Mouse (Mus musculus) stomach, postnatal 0 days (tissue): Measurements from ENCODE around the gene Ttc5. TPM values are rescaled to one million over a fixed set of nuclear protein-coding genes. Genes with fewer than 3 reads are reported as not detected.

ENCODE experiments used
- ATAC-seq: fragments of 200-750 bp; cut with Nextera tagmentation; 2 replicates; pipeline ENCODE4 v1.8.0; 2017; ENCODE audit not compliant: low FRiP score, low TSS enrichment
- DNase-seq: peaks from one replicate; pipeline ENCODE4 v3.0.0-alpha.2; 2016; ENCODE audit warnings: low spot score
- H3K27ac ChIP-seq: fragments of 300-500 bp; sonication (generic); replicated peaks from 2 replicates; pipeline ENCODE4 v1.5.1; 2014; ENCODE audit warnings: mild to moderate bottlenecking, control low read depth
- H3K27me3 ChIP-seq: fragments of 300-500 bp; sonication (generic); 2 replicates; pipeline ENCODE4 v1.6.1; 2014; ENCODE audit warnings: low read length; ENCODE audit not compliant: control insufficient read depth, insufficient read depth
- H3K36me3 ChIP-seq: fragments of 300-500 bp; sonication (generic); 2 replicates; pipeline ENCODE4 v1.6.1; 2014; ENCODE audit warnings: low read length, mixed read lengths; ENCODE audit not compliant: control insufficient read depth, insufficient read depth
- H3K4me1 ChIP-seq: fragments of 300-500 bp; sonication (generic); replicated peaks from 2 replicates; pipeline ENCODE4 v1.6.1; 2014; ENCODE audit warnings: antibody characterized with exemption; ENCODE audit not compliant: control insufficient read depth, insufficient read depth
- H3K4me2 ChIP-seq: fragments of 300-500 bp; sonication (generic); replicated peaks from 2 replicates; pipeline ENCODE4 v1.6.1; 2014; ENCODE audit warnings: low read depth, mild to moderate bottlenecking, control low read depth, moderate library complexity
- H3K4me3 ChIP-seq: fragments of 300-500 bp; sonication (generic); 2 replicates; pipeline ENCODE4 v1.5.1; 2014; ENCODE audit warnings: low read depth, low read length, control low read depth
- H3K9ac ChIP-seq: fragments of 300-500 bp; sonication (generic); 2 replicates; pipeline ENCODE4 v1.6.1; 2014; ENCODE audit warnings: mild to moderate bottlenecking, low read length, control low read depth, mixed read lengths
- H3K9me3 ChIP-seq: fragments of 300-500 bp; sonication (generic); 2 replicates; pipeline ENCODE4 v1.6.1; 2016; ENCODE audit warnings: low read length; ENCODE audit not compliant: control insufficient read depth
- CTCF ChIP-seq: IDR thresholded peaks from 2 replicates; pipeline ENCODE4 v1.5.1; 2016; ENCODE audit warnings: antibody characterized with exemption, low read depth, mild to moderate bottlenecking, moderate library complexity
- EP300 ChIP-seq: optimal IDR thresholded peaks from 2 replicates; pipeline ENCODE3; 2016; ENCODE audit warnings: antibody characterized with exemption
- WGBS: fragments of 180-500 bp; shearing (Covaris S2); extraction: QIAGEN DNeasy Blood & Tissue Kit; methylation state at CpG from one replicate; pipeline ENCODE4 v1.1.7; 2014; 5-methylcytosine and 5-hydroxymethylcytosine counted together
- polyA plus RNA-seq: library from polyadenylated mRNA; unstranded; fragments of >200 nt; fragmentation: Nextera tagmentation; extraction: Ambion mirVana; gene quantifications from 2 replicates; pipeline ENCODE4 v1.2.1, GENCODE M21; 2015

Ttc5 gene
- polyA plus RNA-seq = 35.1 and 37.0 TPM in 2 replicates

- H3K27me3 ChIP-seq = no peaks in the 10 kb centered on the region
- DNase-seq (peak; percentile 94), ATAC-seq (peak; percentile 95)
- peaks cover 3% of the 10 kb centered on the region; the same call in 1 of the 2 replicates for H3K36me3 ChIP-seq
- H3K9me3 ChIP-seq = no peaks in the 10 kb centered on the region
- H3K27ac ChIP-seq = peak within 1 kb of the TSS; percentile 74
- TF ChIP-seq EP300 = no peak
- TF ChIP-seq CTCF = peak; percentile 95
- peaks cover 3% of the 10 kb centered on the region; the same call in 1 of the 2 replicates for H3K4me1 ChIP-seq
- peak within 1 kb of the TSS; percentile 79 for H3K9ac ChIP-seq
- peak within 1 kb of the TSS; percentile 57 for H3K4me2 ChIP-seq
- under 1% methylated on average over 21 of the region's 21 CpGs for WGBS
- H3K4me3 ChIP-seq = peak within 1 kb of the TSS; percentile 79
Measured at GRCm38 (mm10) chr14:50785251-50785637, at the start of gene Ttc5. Gene Ttc5 (minus strand): TSS chr14:50785519.

DNA sequence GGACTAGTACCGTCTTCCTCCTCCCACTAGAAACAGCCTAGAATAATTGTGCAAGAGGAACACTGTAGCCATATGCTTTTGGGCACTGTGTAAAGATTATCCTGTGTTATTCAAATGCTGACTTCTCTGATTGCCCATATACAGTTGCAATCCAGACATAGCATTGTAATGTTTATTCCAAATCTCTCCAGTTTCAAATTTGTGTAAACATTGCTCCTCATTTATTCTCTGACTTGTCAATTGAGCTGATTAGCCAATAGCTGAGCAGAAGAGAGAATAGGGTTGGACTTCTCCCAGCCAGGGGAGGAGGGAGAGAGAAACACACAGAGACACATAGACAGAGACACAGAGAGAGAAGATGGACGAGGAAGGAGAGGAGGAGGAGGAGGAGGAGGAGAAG is 49.1 kb upstream of the Ttc5 start:
- no peaks in the 10 kb centered on the region for H3K9me3 ChIP-seq

DNA sequence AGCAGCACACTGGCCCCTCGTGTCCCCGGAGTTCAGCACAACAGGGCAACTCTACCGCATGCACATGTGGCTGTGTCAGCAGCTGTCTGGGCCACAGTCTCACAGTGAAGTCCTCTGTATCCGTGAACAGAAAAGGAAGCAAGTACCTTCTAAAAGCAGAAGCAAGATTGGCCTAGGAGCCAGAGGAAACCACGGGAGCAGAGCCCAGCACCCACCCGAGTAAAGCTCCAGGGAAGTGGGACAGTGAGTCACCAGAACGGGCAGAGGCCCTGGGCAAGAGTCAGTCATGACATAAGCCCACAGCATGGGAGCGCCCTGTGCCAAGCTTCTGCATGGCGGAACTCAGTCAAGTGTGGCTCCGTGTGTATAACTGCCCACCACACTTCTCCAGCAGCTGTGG is 48.6 kb upstream of the Ttc5 start:
- H3K27me3 ChIP-seq = no peaks in the 10 kb centered on the region
- H3K36me3 ChIP-seq = no peaks in the 10 kb centered on the region; the same call in none of the 2 replicates
- DNase-seq (no peak), ATAC-seq (peak; percentile 68; the same call in 1 of the 2 replicates)
- H3K4me3 ChIP-seq = no peak overlapping the region
- WGBS = 77% methylated on average over 10 of the region's 10 CpGs
- H3K27ac ChIP-seq = peak overlapping the region; percentile 73
- TF ChIP-seq EP300 = no peak
- no peak for TF ChIP-seq CTCF
- H3K4me2 ChIP-seq = no peak overlapping the region
- no peaks in the 10 kb centered on the region for H3K9me3 ChIP-seq
- no peaks in the 10 kb centered on the region for H3K4me1 ChIP-seq
- no peak overlapping the region for H3K9ac ChIP-seq

More for the DNA sequence above, 49.1 kb upstream of the Ttc5 start:
- no peaks in the 10 kb centered on the region; the same call in none of the 2 replicates for H3K36me3 ChIP-seq
- H3K4me3 ChIP-seq = no peak overlapping the region
- H3K4me2 ChIP-seq = no peak overlapping the region
- no peaks in the 10 kb centered on the region for H3K27me3 ChIP-seq
- H3K27ac ChIP-seq = peak overlapping the region; percentile 73
- TF ChIP-seq EP300 (no peak), CTCF (no peak)
- 30% methylated on average over 2 of the region's 2 CpGs for WGBS
- no peak overlapping the region for H3K9ac ChIP-seq
- peak; percentile 62; the same call in 1 of the 2 replicates for ATAC-seq
- no peak for DNase-seq
- H3K4me1 ChIP-seq = no peaks in the 10 kb centered on the region

- no peak overlapping the region for H3K27ac ChIP-seq
- no peaks in the 10 kb centered on the region; the same call in none of the 2 replicates for H3K36me3 ChIP-seq
- no peak for TF ChIP-seq EP300
- TF ChIP-seq CTCF = no peak
- H3K4me2 ChIP-seq = no peak overlapping the region
- H3K4me3 ChIP-seq = no peak overlapping the region
- H3K27me3 ChIP-seq = no peaks in the 10 kb centered on the region
- DNase-seq (no peak), ATAC-seq (no peak)
- 75% methylated on average over 3 of the region's 3 CpGs for WGBS
- H3K9ac ChIP-seq = no peak overlapping the region
- no peaks in the 10 kb centered on the region for H3K9me3 ChIP-seq
- H3K4me1 ChIP-seq = no peaks in the 10 kb centered on the region
Measured at GRCm38 (mm10) chr14:50829878-50830277, 44.6 kb upstream of the Ttc5 start.

GRCm38 (mm10) chr14:50826579-50826978 is 41.3 kb upstream of the Ttc5 start:
- Histone ChIP-seq H3K4me2 (no peak overlapping the region), H3K4me3 (no peak overlapping the region), H3K36me3 (peaks cover 8% of the 10 kb centered on the region), H3K4me1 (no peaks in the 10 kb centered on the region), H3K27ac (no peak overlapping the region), H3K9ac (no peak overlapping the region), H3K27me3 (no peaks in the 10 kb centered on the region), H3K9me3 (no peaks in the 10 kb centered on the region)
- no peak for DNase-seq
- no peak for TF ChIP-seq CTCF
- no peak for TF ChIP-seq EP300
- no peak for ATAC-seq
- WGBS = 87% methylated on average over 4 of the region's 4 CpGs

DNA sequence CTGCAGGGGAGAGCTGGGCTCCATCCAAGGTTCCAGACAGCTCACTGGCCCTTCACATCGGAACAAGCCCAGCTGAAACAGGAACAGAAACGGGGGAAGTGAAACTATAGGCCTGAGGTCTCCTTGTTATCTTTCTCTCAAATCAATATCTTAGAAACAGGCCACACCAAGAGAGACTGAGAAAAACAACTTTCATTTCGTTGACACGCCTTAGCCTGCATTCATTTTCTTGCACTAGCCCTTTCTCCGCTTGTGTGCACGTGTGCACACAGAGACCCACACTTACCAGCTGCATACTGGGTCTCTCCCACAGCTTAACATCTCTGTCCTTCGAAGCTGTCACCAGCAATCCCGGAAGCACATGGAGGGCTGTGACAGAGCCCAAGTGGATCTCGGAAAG is 38.9 kb upstream of the Ttc5 start:
- peaks cover 18% of the 10 kb centered on the region for H3K36me3 ChIP-seq
- DNase-seq (no peak), ATAC-seq (no peak)
- no peaks in the 10 kb centered on the region for H3K27me3 ChIP-seq
- no peak overlapping the region for H3K27ac ChIP-seq
- TF ChIP-seq EP300 = no peak
- no peak for TF ChIP-seq CTCF
- no peak overlapping the region for H3K4me2 ChIP-seq
- no peaks in the 10 kb centered on the region for H3K4me1 ChIP-seq
- H3K4me3 ChIP-seq = no peak overlapping the region
- WGBS = 88% methylated on average over 9 of the region's 9 CpGs
- no peaks in the 10 kb centered on the region for H3K9me3 ChIP-seq
- no peak overlapping the region for H3K9ac ChIP-seq
